Mouse (Mus musculus) lung, embryonic 14.5 days (tissue): ENCODE measurements around the gene Rsrc1. TPM values are rescaled to one million over a fixed set of nuclear protein-coding genes. Genes with fewer than 3 reads are reported as not detected.
A peak's percentile ranks its signal among the peaks of the same experiment; 100 is the strongest.

Source experiments
- ATAC-seq: fragments of 200-750 bp; cut with Nextera tagmentation; 2 replicates; pipeline ENCODE4 v1.8.0; 2017; ENCODE audit warnings: mild to moderate bottlenecking, moderate TSS enrichment, moderate library complexity; ENCODE audit not compliant: insufficient read depth
- DNase-seq: peaks from one replicate; pipeline ENCODE4 v3.0.0-alpha.2; 2015
- H3K27ac ChIP-seq: fragments of 300-500 bp; sonication (generic); 2 replicates; pipeline ENCODE4 v1.5.1; 2014; ENCODE audit warnings: low read depth, mild to moderate bottlenecking, moderate library complexity
- H3K27me3 ChIP-seq: fragments of 300-500 bp; sonication (generic); 2 replicates; pipeline ENCODE4 v1.6.1; 2014; ENCODE audit warnings: low read length, control low read depth; ENCODE audit not compliant: insufficient read depth
- H3K36me3 ChIP-seq: fragments of 300-500 bp; sonication (generic); 2 replicates; pipeline ENCODE4 v1.6.1; 2014; ENCODE audit warnings: control low read depth; ENCODE audit not compliant: insufficient read depth
- H3K4me1 ChIP-seq: fragments of 300-500 bp; sonication (generic); 2 replicates; pipeline ENCODE4 v1.6.1; 2014; ENCODE audit warnings: antibody characterized with exemption, control low read depth; ENCODE audit not compliant: insufficient read depth
- H3K4me2 ChIP-seq: fragments of 300-500 bp; sonication (generic); 2 replicates; pipeline ENCODE4 v1.6.1; 2014; ENCODE audit warnings: mild to moderate bottlenecking
- H3K4me3 ChIP-seq: fragments of 300-500 bp; sonication (generic); 2 replicates; pipeline ENCODE4 v1.5.1; 2014; ENCODE audit warnings: low read depth, low read length
- H3K9ac ChIP-seq: fragments of 300-500 bp; sonication (generic); 2 replicates; pipeline ENCODE4 v1.6.1; 2014
- H3K9me3 ChIP-seq: fragments of 300-500 bp; sonication (generic); 2 replicates; pipeline ENCODE4 v1.6.1; 2016; ENCODE audit warnings: low read depth, low read length, control low read depth
- CTCF ChIP-seq: IDR thresholded peaks from 2 replicates; pipeline ENCODE4 v1.5.1; 2016; ENCODE audit warnings: antibody characterized with exemption, low read depth
- WGBS: fragments of 180-500 bp; shearing (Covaris S2); extraction: QIAGEN DNeasy Blood & Tissue Kit; methylation state at CpG from one replicate; pipeline ENCODE4 v1.1.7; 2014; 5-methylcytosine and 5-hydroxymethylcytosine counted together
- polyA plus RNA-seq: library from polyadenylated mRNA; unstranded; fragments of >200 nt; fragmentation: Nextera tagmentation; extraction: Ambion mirVana; gene quantifications from 2 replicates; pipeline ENCODE4 v1.2.1, GENCODE M21; 2014

Rsrc1 gene
- polyA plus RNA-seq: 38.1 and 38.9 TPM in 2 replicates

DNA sequence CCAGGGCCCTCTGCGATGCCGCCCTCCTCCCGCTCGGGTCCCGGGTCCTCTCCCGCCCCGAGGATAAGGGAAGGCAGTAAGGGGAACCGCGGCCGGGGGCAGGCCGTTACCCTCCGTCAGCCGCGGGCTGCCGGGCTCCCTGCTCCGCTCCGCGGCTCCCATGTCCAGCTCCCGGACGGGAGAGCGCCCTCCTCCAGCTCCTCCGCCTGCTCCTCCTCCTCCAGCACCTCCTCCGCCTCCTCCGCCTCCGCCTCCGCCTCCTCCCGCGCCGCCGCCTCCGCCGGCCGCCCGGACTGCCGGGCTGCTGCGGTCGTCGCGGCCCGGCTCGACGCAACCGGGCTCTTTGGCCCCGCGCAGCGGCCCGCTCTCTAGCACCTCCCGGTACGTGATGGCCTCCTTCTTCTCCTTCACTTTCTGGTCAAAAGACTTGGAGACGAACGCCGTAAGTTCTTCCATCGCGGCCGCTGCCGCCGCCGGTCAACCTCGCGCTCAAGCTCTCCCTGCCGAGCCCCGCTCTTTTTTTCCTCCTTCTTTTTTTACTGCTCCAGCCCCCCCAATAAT, at the start of gene Rsrc1:
Rsrc1 (plus strand) TSS at position 290 of the 561 bp plus-strand sequence.
- DNase-seq (peak; percentile 57), ATAC-seq (peak; percentile 48)
- WGBS: 1% methylated on average over 50 of the region's 62 CpGs
- Histone ChIP-seq H3K27me3 (peaks cover 82% of the 10 kb centered on the region), H3K9ac (peak within 1 kb of the TSS; percentile 28; the same call in 1 of the 2 replicates), H3K36me3 (no peaks in the 10 kb centered on the region), H3K9me3 (no peaks in the 10 kb centered on the region), H3K4me2 (peak within 1 kb of the TSS; percentile 71), H3K4me1 (peaks cover 4% of the 10 kb centered on the region; the same call in 1 of the 2 replicates), H3K27ac (no peak within 1 kb of the TSS), H3K4me3 (peak within 1 kb of the TSS; percentile 41)
- no peak for TF ChIP-seq CTCF

DNA sequence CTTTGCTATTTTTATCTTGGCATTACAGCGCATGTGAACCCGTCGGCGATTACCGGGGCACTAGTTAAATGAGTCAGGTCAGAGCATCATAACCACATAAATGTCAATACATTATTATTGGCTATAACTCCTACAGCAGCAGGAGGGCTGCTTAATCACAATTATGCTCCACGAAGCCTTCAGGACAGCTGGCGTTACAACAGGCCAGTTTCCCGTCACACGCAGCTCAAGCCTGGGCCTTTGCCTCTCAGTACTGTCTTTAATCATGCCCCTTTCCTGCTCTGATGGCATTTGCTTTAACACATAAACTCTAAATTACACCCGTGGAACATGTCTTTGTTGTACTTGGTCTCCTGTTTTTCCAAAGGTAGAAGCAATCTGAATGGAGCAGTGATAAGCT, 41.5 kb upstream of the Rsrc1 start:
- ATAC-seq: no peak
- WGBS: 70% methylated on average over 10 of the region's 10 CpGs

DNA sequence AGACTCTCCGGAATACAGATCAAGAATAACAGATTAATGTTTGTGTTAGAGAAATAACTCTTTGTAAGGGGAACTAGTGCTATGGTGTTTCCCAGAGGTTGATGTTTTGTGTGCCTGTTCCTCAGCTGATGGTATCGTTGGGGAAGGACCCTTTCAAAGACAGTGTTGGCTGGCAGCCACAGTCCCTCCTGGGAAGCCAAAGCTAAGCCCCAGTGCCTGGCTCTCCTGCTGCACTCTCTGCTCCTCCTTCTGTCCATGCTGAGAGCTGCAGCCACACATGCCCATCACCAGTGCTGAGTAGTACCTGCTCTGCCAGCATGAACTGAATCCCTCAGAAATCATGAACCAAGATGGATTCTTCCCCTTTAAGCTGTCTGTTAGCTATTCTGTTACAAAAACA, 26.1 kb upstream of the Rsrc1 start:
- Histone ChIP-seq H3K36me3 (no peaks in the 10 kb centered on the region), H3K9me3 (no peaks in the 10 kb centered on the region), H3K9ac (no peak overlapping the region), H3K4me3 (no peak overlapping the region), H3K27ac (no peak overlapping the region), H3K4me1 (no peaks in the 10 kb centered on the region), H3K27me3 (no peaks in the 10 kb centered on the region), H3K4me2 (no peak overlapping the region)
- DNase-seq (peak; percentile 17), ATAC-seq (no peak)
- TF ChIP-seq CTCF: peak; percentile 43
- WGBS: 45% methylated on average over 2 of the region's 2 CpGs

More for the DNA sequence above, 41.5 kb upstream of the Rsrc1 start:
- TF ChIP-seq CTCF: no peak
- H3K36me3 ChIP-seq: no peaks in the 10 kb centered on the region
- H3K27ac ChIP-seq: no peak overlapping the region
- no peak overlapping the region for H3K9ac ChIP-seq
- no peak overlapping the region for H3K4me3 ChIP-seq
- no peaks in the 10 kb centered on the region for H3K27me3 ChIP-seq
- H3K4me2 ChIP-seq: no peak overlapping the region
- H3K9me3 ChIP-seq: no peaks in the 10 kb centered on the region
- no peaks in the 10 kb centered on the region for H3K4me1 ChIP-seq
- no peak for DNase-seq

DNA sequence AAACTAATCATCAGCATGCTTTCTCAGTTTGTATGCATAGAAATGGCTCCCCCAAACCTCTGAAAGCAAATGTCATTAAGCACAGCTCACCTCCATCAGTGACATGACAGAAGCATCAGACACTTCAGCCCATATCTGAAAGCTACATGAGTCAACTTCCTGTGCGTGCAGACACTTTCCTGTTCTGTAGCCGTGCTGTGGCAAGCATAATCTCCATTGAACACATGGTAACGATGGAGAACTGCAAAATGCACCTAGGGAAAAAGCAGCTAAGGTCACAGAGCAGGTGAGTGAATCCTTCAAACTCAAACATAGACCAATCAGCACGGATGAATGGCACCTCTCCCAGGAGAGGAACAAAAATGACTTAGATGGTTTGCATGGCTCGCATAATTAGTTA, 21.2 kb upstream of the Rsrc1 start:
- no peak overlapping the region for H3K4me2 ChIP-seq
- ATAC-seq (no peak; the same call in 1 of the 2 replicates), DNase-seq (no peak)
- H3K9ac ChIP-seq: no peak overlapping the region
- 43% methylated on average over 5 of the region's 5 CpGs for WGBS
- TF ChIP-seq CTCF: no peak
- no peaks in the 10 kb centered on the region for H3K9me3 ChIP-seq
- no peaks in the 10 kb centered on the region for H3K36me3 ChIP-seq
- H3K4me1 ChIP-seq: no peaks in the 10 kb centered on the region
- no peak overlapping the region for H3K27ac ChIP-seq
- H3K4me3 ChIP-seq: no peak overlapping the region
- peaks cover 12% of the 10 kb centered on the region; the same call in 1 of the 2 replicates for H3K27me3 ChIP-seq

DNA sequence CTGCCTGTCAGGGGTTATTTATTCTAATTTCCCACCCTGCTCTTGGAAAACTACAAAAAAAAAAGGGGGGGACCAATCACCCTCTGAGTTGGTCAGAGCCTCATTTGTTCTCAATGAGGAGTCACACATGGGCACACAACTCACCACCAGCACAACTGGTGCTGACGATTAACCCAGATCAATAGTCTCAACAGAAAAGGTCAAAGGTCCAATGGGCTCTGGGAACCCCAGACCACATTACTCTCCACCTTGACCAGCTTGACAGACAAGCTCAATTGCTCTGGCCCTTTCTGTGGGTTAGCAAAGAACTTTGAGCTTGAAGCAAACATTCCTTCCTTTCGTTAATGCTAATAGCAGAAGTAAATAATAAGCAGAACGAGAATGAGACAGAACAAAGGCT, 16.3 kb upstream of the Rsrc1 start:
- Histone ChIP-seq H3K36me3 (no peaks in the 10 kb centered on the region), H3K9me3 (no peaks in the 10 kb centered on the region), H3K4me1 (no peaks in the 10 kb centered on the region), H3K27ac (no peak overlapping the region), H3K4me2 (no peak overlapping the region), H3K4me3 (no peak overlapping the region), H3K9ac (no peak overlapping the region), H3K27me3 (peaks cover 37% of the 10 kb centered on the region)
- no peak for TF ChIP-seq CTCF
- no peak for DNase-seq
- no peak for ATAC-seq
- 49% methylated on average over 3 of the region's 3 CpGs for WGBS

DNA sequence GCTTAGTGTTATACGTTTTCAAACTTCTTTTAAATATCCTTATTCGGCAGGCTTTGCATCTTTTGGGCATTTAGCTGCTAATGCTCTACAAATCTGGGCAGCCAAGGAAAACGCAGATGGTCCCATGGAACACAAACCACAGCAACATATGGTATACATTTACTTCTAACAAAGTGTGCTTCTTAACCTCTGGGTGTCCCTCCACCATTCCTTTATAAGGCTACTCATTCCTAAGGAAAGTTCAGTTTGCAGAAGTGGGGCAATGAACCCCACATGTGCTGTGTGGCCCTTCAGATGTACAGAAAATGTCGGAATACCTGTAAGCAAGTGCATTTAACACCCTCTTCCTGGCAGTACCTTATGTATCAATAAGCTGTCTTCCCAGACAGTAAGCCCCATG, 13.7 kb upstream of the Rsrc1 start:
- no peak for DNase-seq
- no peak overlapping the region for H3K27ac ChIP-seq
- no peak for ATAC-seq
- 58% methylated on average over 4 of the region's 4 CpGs for WGBS
- H3K36me3 ChIP-seq: no peaks in the 10 kb centered on the region
- no peaks in the 10 kb centered on the region for H3K9me3 ChIP-seq
- H3K4me1 ChIP-seq: no peaks in the 10 kb centered on the region
- H3K4me2 ChIP-seq: no peak overlapping the region
- H3K27me3 ChIP-seq: peaks cover 57% of the 10 kb centered on the region
- no peak for TF ChIP-seq CTCF
- H3K9ac ChIP-seq: no peak overlapping the region
- H3K4me3 ChIP-seq: no peak overlapping the region

DNA sequence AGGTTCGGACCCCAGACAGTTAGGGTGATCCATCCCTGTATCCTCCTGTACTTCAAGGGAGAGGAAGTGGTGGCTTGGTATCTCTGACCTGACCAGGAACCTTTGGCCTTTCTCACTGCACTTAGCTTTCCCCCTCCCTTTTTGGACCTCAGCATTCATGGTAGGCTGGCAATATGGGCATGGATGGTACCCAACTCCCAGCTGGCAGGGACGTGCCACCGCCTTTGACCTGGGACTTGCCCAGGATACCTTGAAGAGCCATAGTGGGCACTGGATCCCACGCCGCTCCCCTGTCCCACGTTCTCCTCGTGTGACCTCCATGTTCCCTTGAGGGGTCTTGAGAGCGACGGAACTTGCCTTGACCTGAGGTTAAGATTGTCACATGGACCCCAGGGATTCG, 10.9 kb upstream of the Rsrc1 start:
- TF ChIP-seq CTCF: no peak
- H3K4me2 ChIP-seq: no peak overlapping the region
- peaks cover 77% of the 10 kb centered on the region for H3K27me3 ChIP-seq

More for the DNA sequence above, 10.9 kb upstream of the Rsrc1 start:
- no peaks in the 10 kb centered on the region for H3K36me3 ChIP-seq
- no peak overlapping the region for H3K27ac ChIP-seq
- no peak for ATAC-seq
- H3K9ac ChIP-seq: no peak overlapping the region
- no peak for DNase-seq
- 2% methylated on average over 10 of the region's 10 CpGs for WGBS
- no peak overlapping the region for H3K4me3 ChIP-seq
- no peaks in the 10 kb centered on the region for H3K9me3 ChIP-seq
- H3K4me1 ChIP-seq: no peaks in the 10 kb centered on the region
